Mouse (Mus musculus): ENCODE results near the gene Gm45785. TPM values are rescaled to one million over a fixed set of nuclear protein-coding genes. Genes with fewer than 3 reads are reported as not detected.

Gene Gm45785
- total RNA-seq, 2 experiments from 2014 or later, result 0.35 TPM; not detected in 1

Other genes with a start within 250 kb of the Gm45785 start
- not detected in 2 replicates for gene Olfr61, start 227.4 kb downstream of the Gm45785 start, total RNA-seq (2015)
- gene Olfr61, start 227.4 kb downstream of the Gm45785 start, total RNA-seq (2017), result not detected in 2 replicates
- gene Olfr53, start 209.9 kb downstream of the Gm45785 start, total RNA-seq (2015), result not detected in 2 replicates
- not detected in 2 replicates for gene Olfr53, start 209.9 kb downstream of the Gm45785 start, total RNA-seq (2017)
- not detected in 2 replicates for gene Olfr539, start 196.4 kb downstream of the Gm45785 start, total RNA-seq (2015)
- gene Olfr539, start 196.4 kb downstream of the Gm45785 start, total RNA-seq (2017), result not detected in 2 replicates
- gene Olfr45, start 174.4 kb downstream of the Gm45785 start, total RNA-seq (2015), result not detected in 2 replicates
- 0.10 TPM in 1 of 2 replicates, not detected in the other for gene Olfr45, start 174.4 kb downstream of the Gm45785 start, total RNA-seq (2017)
- gene Olfr541, start 159.1 kb downstream of the Gm45785 start, total RNA-seq (2015), result not detected in 2 replicates
- gene Olfr541, start 159.1 kb downstream of the Gm45785 start, total RNA-seq (2017), result not detected in 2 replicates
- not detected in 2 replicates for gene Cyp2e1, start 92.6 kb downstream of the Gm45785 start, total RNA-seq (2015)
- gene Cyp2e1, start 92.6 kb downstream of the Gm45785 start, total RNA-seq (2017), result not detected in 2 replicates
- gene Syce1, start 68.5 kb downstream of the Gm45785 start, total RNA-seq (2015), result 0.20 and 1.4 TPM in 2 replicates
- gene Syce1, start 68.5 kb downstream of the Gm45785 start, total RNA-seq (2017), result 2.7 and 4.4 TPM in 2 replicates
- 0.66 and 1.2 TPM in 2 replicates for gene Zfp941, start 34.2 kb downstream of the Gm45785 start, total RNA-seq (2015)
- gene Zfp941, start 34.2 kb downstream of the Gm45785 start, total RNA-seq (2017), result 1.4 and 1.5 TPM in 2 replicates
- gene Urah, start 21.3 kb downstream of the Gm45785 start, total RNA-seq (2015), result not detected in 2 replicates
- not detected in 2 replicates for gene Urah, start 21.3 kb downstream of the Gm45785 start, total RNA-seq (2017)
- not detected in 2 replicates for gene Scgb1c1, start 10.8 kb downstream of the Gm45785 start, total RNA-seq (2015)
- gene Scgb1c1, start 10.8 kb downstream of the Gm45785 start, total RNA-seq (2017), result not detected in 2 replicates
- gene Odf3, start 8.5 kb downstream of the Gm45785 start, total RNA-seq (2015), result not detected in 2 replicates
- gene Odf3, start 8.5 kb downstream of the Gm45785 start, total RNA-seq (2017), result not detected in 2 replicates
- 26.0 and 38.2 TPM in 2 replicates for gene Ric8a, start 626 bp upstream of the Gm45785 start, total RNA-seq (2015)
- 24.4 and 27.3 TPM in 2 replicates for gene Ric8a, start 626 bp upstream of the Gm45785 start, total RNA-seq (2017)
- 9.9 and 12.3 TPM in 2 replicates for gene Bet1l, start 1.2 kb upstream of the Gm45785 start, total RNA-seq (2015)
- 21.8 and 24.6 TPM in 2 replicates for gene Bet1l, start 1.2 kb upstream of the Gm45785 start, total RNA-seq (2017)
- gene Psmd13, start 25.6 kb upstream of the Gm45785 start, total RNA-seq (2015), result 85.9 and 103 TPM in 2 replicates
- 197 and 208 TPM in 2 replicates for gene Psmd13, start 25.6 kb upstream of the Gm45785 start, total RNA-seq (2017)
- 22.9 and 23.0 TPM in 2 replicates for gene Sirt3, start 26.0 kb upstream of the Gm45785 start, total RNA-seq (2015)
- 30.0 and 31.9 TPM in 2 replicates for gene Sirt3, start 26.0 kb upstream of the Gm45785 start, total RNA-seq (2017)
- gene Cox8b, start 44.1 kb upstream of the Gm45785 start, total RNA-seq (2015), result not detected in 2 replicates
- not detected in 2 replicates for gene Cox8b, start 44.1 kb upstream of the Gm45785 start, total RNA-seq (2017)
- gene Nlrp6, start 64.6 kb upstream of the Gm45785 start, total RNA-seq (2015), result not detected in 2 replicates
- not detected in 2 replicates for gene Nlrp6, start 64.6 kb upstream of the Gm45785 start, total RNA-seq (2017)
- 5.1 and 7.3 TPM in 2 replicates for gene Pgghg, start 85.1 kb upstream of the Gm45785 start, total RNA-seq (2015)
- gene Pgghg, start 85.1 kb upstream of the Gm45785 start, total RNA-seq (2017), result 8.2 and 9.0 TPM in 2 replicates
- gene Ifitm5, start 94.0 kb upstream of the Gm45785 start, total RNA-seq (2015), result 0.83 and 1.1 TPM in 2 replicates
- gene Ifitm5, start 94.0 kb upstream of the Gm45785 start, total RNA-seq (2017), result not detected in 2 replicates
- gene Gm45717, start 99.6 kb upstream of the Gm45785 start, total RNA-seq (2015), result not detected in 2 replicates
- 1.1 TPM in 1 of 2 replicates, not detected in the other for gene Gm45717, start 99.6 kb upstream of the Gm45785 start, total RNA-seq (2017)
- gene Ifitm2, start 99.7 kb upstream of the Gm45785 start, total RNA-seq (2015), result 577 and 637 TPM in 2 replicates
- 287 and 322 TPM in 2 replicates for gene Ifitm2, start 99.7 kb upstream of the Gm45785 start, total RNA-seq (2017)
- 57.8 and 89.8 TPM in 2 replicates for gene Ifitm1, start 110.9 kb upstream of the Gm45785 start, total RNA-seq (2015)
- gene Ifitm1, start 110.9 kb upstream of the Gm45785 start, total RNA-seq (2017), result 33.7 and 37.5 TPM in 2 replicates
- gene Ifitm3, start 154.4 kb upstream of the Gm45785 start, total RNA-seq (2015), result 147 and 203 TPM in 2 replicates
- 49.4 and 56.2 TPM in 2 replicates for gene Ifitm3, start 154.4 kb upstream of the Gm45785 start, total RNA-seq (2017)
- gene Ifitm6, start 161.6 kb upstream of the Gm45785 start, total RNA-seq (2015), result 81.7 and 90.1 TPM in 2 replicates
- gene Ifitm6, start 161.6 kb upstream of the Gm45785 start, total RNA-seq (2017), result 37.7 and 55.9 TPM in 2 replicates
- gene Gm17387, start 172.8 kb upstream of the Gm45785 start, total RNA-seq (2015), result not detected in 2 replicates
- not detected in 2 replicates for gene Gm17387, start 172.8 kb upstream of the Gm45785 start, total RNA-seq (2017)
- 0.84 and 1.3 TPM in 2 replicates for gene B4galnt4, start 204.8 kb upstream of the Gm45785 start, total RNA-seq (2015)
- 1.5 and 2.8 TPM in 2 replicates for gene B4galnt4, start 204.8 kb upstream of the Gm45785 start, total RNA-seq (2017)
- gene Pkp3, start 221.9 kb upstream of the Gm45785 start, total RNA-seq (2015), result 1.0 and 2.2 TPM in 2 replicates
- 0.10 and 1.1 TPM in 2 replicates for gene Pkp3, start 221.9 kb upstream of the Gm45785 start, total RNA-seq (2017)
- gene Sigirr, start 244.2 kb upstream of the Gm45785 start, total RNA-seq (2015), result 12.3 and 12.6 TPM in 2 replicates
- gene Sigirr, start 244.2 kb upstream of the Gm45785 start, total RNA-seq (2017), result 5.8 and 14.0 TPM in 2 replicates